Mouse (Mus musculus) small intestine, adult 2 months (tissue): Measurements from ENCODE around the gene Scarb1.

Source experiments
- CTCF ChIP-seq: fragments of 200-500 bp; IDR thresholded peaks from 2 replicates; pipeline ENCODE4 v1.5.1; 2012; ENCODE audit warnings: low read depth, mild to moderate bottlenecking, control low read depth, inconsistent platforms, low read length, moderate library complexity, mixed read lengths; ENCODE audit not compliant: insufficient replicate concordance, insufficient read length; ENCODE audit errors: extremely low read depth
- POLR2A ChIP-seq: fragments of 200-500 bp; IDR thresholded peaks from 2 replicates; pipeline ENCODE4 v1.6.1; 2012; ENCODE audit warnings: low read depth, mild to moderate bottlenecking, control low read depth, inconsistent platforms, low read length, moderate library complexity

- no peak for TF ChIP-seq CTCF
- no peak for TF ChIP-seq POLR2A
Observed at GRCm38 (mm10) chr5:125333009-125333408, 7.9 kb downstream of the Scarb1 start.
